Mouse (Mus musculus): ENCODE measurements around the gene Sox6. TPM values are rescaled to one million over a fixed set of nuclear protein-coding genes. Genes with fewer than 3 reads are reported as not detected.
"Not testable (repeated sequence)": the region's sequence is repeated elsewhere in the genome, so short reads cannot be mapped to it uniquely, and the experiment has no call there.

Sox6 gene
- polyA plus RNA-seq (2015; fragmentation: Nextera tagmentation; extraction: Ambion mirVana), result 30.1 and 37.5 TPM in 2 replicates

DNA sequence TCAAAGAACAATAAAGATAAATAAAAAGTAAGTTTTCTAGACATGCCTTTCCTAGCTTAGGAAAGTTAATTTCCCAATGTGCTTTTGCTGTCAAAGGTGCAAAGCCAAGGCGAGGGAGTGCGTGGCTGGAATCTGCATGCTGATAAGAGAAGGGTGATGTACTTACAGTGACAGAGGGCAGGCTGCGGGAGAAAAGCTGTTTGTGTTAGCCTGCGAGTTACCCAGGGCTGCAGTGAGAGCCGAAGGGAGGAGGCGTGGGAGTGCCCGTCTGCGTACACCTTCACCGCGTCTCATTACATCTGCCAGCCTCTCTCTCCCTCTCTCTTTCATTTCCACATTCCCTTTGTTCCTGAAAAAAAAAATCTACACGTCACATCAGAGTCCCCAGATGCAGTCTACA, at the start of gene Sox6:
TSS of gene Sox6 (minus strand) at position 286 of the 400 bp plus-strand sequence.
- Histone ChIP-seq H3K4me1 (ENCODE audit: control insufficient read depth, insufficient read depth, low read length) (peaks cover 10% of the 10 kb centered on the region; the same call in 1 of the 2 replicates), H3K4me2 (ENCODE audit: low read depth, low read length) (peak within 1 kb of the TSS; percentile 100), H3K9me3 (replicated peaks; ENCODE audit: control insufficient read depth, low read length) (no peaks in the 10 kb centered on the region), H3K4me3 (replicated peaks; ENCODE audit: low read length) (peak within 1 kb of the TSS; percentile 54), H3K36me3 (ENCODE audit: control insufficient read depth, insufficient read depth, low read length) (no peaks in the 10 kb centered on the region), H3K27ac (ENCODE audit: low read length) (no peak within 1 kb of the TSS), H3K9ac (ENCODE audit: low read length) (peak within 1 kb of the TSS; percentile 51), H3K27me3 (ENCODE audit: control insufficient read depth, insufficient read depth, low read length) (peaks cover 34% of the 10 kb centered on the region)
- ATAC-seq (ENCODE audit: insufficient read depth, low FRiP score), result no peak
- 4% methylated on average over 11 of the region's 11 CpGs for WGBS

DNA sequence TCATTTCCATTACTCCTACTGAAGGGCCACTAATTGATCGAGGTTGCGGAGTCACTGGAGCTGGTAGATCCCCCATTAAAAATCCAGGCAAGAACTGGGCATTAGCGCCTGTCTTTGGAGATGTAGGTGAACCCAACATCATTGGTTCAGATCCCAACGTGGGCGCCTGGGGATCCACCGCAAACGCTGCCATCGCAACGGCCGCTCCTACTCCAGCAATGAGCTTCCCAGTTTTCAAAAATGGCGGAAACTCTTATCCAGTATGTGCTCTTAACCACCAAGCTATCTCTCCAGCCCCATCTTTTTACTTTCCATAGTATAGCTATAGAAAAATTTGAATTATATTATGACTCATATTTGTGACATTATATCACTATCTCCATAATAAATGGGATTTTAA, 45.8 kb upstream of the Sox6 start, which contains the start of gene Gm4353:
TSS of gene Gm4353 (minus strand) at position 270 of the 400 bp plus-strand sequence.
- not testable (repeated sequence) for H3K9ac ChIP-seq (ENCODE audit: low read length); H3K27ac ChIP-seq (ENCODE audit: low read length); H3K4me2 ChIP-seq (ENCODE audit: low read depth, low read length); H3K36me3 ChIP-seq (ENCODE audit: control insufficient read depth, insufficient read depth, low read length); ATAC-seq (ENCODE audit: insufficient read depth, low FRiP score); H3K4me1 ChIP-seq (ENCODE audit: control insufficient read depth, insufficient read depth, low read length); H3K4me3 ChIP-seq (replicated peaks; ENCODE audit: low read length); H3K27me3 ChIP-seq (ENCODE audit: control insufficient read depth, insufficient read depth, low read length); H3K9me3 ChIP-seq (replicated peaks; ENCODE audit: control insufficient read depth, low read length)
- 96% methylated on average over 11 of the region's 11 CpGs for WGBS

DNA sequence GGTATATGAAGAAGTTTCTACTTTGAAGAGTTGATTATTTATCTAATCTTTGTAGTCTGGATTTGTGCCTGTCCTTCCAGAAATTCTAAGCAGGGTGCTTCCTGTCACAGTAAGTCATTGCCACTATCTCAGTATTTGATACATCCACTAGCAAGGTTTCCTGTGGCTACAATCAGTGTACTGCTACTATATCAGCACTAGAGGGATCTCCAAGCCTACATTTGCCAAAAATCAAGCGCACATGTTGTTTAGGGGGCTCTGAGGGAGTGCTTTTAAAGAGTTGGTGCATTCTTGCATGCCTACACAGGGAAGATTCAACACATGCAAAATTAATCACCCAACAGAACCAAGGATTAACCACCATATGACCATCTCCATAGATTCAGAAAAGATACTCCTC, 22.1 kb upstream of the Sox6 start:
- H3K4me2 ChIP-seq (ENCODE audit: low read depth, low read length), result no peak overlapping the region
- H3K27ac ChIP-seq (ENCODE audit: low read length), result no peak overlapping the region
- H3K27me3 ChIP-seq (ENCODE audit: control insufficient read depth, insufficient read depth, low read length), result no peaks in the 10 kb centered on the region
- H3K4me1 ChIP-seq (ENCODE audit: control insufficient read depth, insufficient read depth, low read length), result no peaks in the 10 kb centered on the region
- no peak for ATAC-seq (ENCODE audit: insufficient read depth, low FRiP score)
- no peak overlapping the region for H3K4me3 ChIP-seq (replicated peaks; ENCODE audit: low read length)
- no peaks in the 10 kb centered on the region for H3K36me3 ChIP-seq (ENCODE audit: control insufficient read depth, insufficient read depth, low read length)
- WGBS, result 53% methylated on average over 1 of the region's 1 CpGs
- H3K9ac ChIP-seq (ENCODE audit: low read length), result no peak overlapping the region
- H3K9me3 ChIP-seq (replicated peaks; ENCODE audit: control insufficient read depth, low read length), result no peaks in the 10 kb centered on the region

DNA sequence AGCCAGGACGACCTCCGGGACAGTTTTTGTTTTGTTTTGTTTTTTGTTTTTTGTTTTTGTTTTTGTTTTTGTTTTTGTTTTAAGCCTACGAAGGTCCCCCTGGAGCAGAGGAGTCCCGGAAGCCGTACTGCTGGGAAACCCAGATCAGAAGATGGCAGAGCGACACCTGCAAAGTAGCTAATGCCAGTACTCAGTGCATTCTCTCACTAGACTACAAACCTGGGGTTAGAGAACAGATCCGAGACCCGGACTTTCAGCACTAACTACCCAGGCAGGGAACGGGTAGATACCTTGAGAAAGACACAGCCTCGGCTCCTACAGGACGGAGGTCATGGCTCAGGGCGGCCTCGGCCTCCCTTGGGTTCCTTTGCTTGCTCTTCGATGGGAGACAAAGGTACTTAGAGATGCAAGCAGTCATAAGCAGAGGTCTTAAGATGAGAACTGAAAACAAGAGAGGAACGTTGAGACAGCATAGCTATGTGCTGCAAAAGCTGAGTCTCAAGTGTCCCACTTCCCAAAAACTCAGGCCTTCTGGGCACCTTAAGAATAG, 1.9 kb upstream of the Sox6 start:
- peak overlapping the region; percentile 54 for H3K4me3 ChIP-seq (replicated peaks; ENCODE audit: low read length)
- H3K9me3 ChIP-seq (replicated peaks; ENCODE audit: control insufficient read depth, low read length), result no peaks in the 10 kb centered on the region
- H3K27me3 ChIP-seq (ENCODE audit: control insufficient read depth, insufficient read depth, low read length), result peaks cover 22% of the 10 kb centered on the region
- peak overlapping the region; percentile 100 for H3K4me2 ChIP-seq (ENCODE audit: low read depth, low read length)
- no peak for ATAC-seq (ENCODE audit: insufficient read depth, low FRiP score)
- H3K36me3 ChIP-seq (ENCODE audit: control insufficient read depth, insufficient read depth, low read length), result no peaks in the 10 kb centered on the region
- peaks cover 7% of the 10 kb centered on the region; the same call in 1 of the 2 replicates for H3K4me1 ChIP-seq (ENCODE audit: control insufficient read depth, insufficient read depth, low read length)
- WGBS, result 26% methylated on average over 15 of the region's 15 CpGs
- no peak overlapping the region for H3K27ac ChIP-seq (ENCODE audit: low read length)
- peak overlapping the region; percentile 51; the same call in 1 of the 2 replicates for H3K9ac ChIP-seq (ENCODE audit: low read length)

DNA sequence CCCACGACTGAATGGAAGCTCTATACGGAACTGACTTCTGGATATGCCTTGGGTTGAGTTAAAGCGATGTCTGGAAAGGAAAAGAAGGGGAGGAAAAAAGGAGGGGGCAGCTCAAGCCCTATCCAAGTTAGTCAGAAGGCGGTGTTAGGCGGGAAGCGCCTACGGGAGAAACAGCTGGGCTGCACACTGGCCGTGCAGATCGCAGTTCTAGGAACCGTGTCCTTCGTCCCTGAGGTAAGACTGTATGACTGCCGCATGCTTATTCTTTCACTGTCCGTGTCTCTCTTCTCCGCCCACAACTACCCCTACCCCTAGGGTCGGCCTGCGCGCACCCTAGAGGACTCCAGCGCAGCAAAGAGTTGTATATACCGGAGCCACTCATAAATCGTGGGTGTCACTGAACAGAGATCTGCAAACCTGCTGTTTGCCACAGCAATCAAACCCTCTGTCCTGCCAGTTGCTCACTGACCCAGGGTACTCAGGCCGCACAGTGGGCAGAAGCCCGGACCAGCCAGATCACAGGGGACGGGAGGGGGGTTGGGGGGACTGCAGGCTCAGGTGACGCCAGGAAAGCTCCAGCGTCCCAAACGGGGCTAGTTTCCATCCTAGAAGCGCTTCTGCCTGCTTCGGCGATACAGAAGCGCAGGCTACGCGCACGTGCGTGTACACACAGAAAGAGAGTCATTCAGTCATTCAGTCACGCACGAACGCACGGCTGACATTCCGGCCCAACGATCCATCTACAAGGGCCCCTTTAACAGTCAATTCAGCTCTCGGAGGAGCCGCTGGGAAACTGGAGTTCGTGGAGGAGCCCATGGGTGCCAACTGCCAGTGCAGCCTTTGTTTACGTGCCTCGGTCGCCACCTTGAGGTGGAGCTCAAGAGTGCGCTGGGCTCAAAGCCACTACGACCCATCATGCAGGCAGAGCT, 1.2 kb upstream of the Sox6 start:
- WGBS, result under 1% methylated on average over 48 of the region's 48 CpGs
- H3K4me3 ChIP-seq (replicated peaks; ENCODE audit: low read length), result peak overlapping the region; percentile 54
- peak overlapping the region; percentile 51 for H3K9ac ChIP-seq (ENCODE audit: low read length)
- no peaks in the 10 kb centered on the region for H3K9me3 ChIP-seq (replicated peaks; ENCODE audit: control insufficient read depth, low read length)
- no peaks in the 10 kb centered on the region for H3K36me3 ChIP-seq (ENCODE audit: control insufficient read depth, insufficient read depth, low read length)
- H3K4me2 ChIP-seq (ENCODE audit: low read depth, low read length), result peak overlapping the region; percentile 100
- H3K4me1 ChIP-seq (ENCODE audit: control insufficient read depth, insufficient read depth, low read length), result peaks cover 7% of the 10 kb centered on the region; the same call in 1 of the 2 replicates
- ATAC-seq (ENCODE audit: insufficient read depth, low FRiP score), result peak; percentile 81
- H3K27ac ChIP-seq (ENCODE audit: low read length), result no peak overlapping the region
- H3K27me3 ChIP-seq (ENCODE audit: control insufficient read depth, insufficient read depth, low read length), result peaks cover 29% of the 10 kb centered on the region

DNA sequence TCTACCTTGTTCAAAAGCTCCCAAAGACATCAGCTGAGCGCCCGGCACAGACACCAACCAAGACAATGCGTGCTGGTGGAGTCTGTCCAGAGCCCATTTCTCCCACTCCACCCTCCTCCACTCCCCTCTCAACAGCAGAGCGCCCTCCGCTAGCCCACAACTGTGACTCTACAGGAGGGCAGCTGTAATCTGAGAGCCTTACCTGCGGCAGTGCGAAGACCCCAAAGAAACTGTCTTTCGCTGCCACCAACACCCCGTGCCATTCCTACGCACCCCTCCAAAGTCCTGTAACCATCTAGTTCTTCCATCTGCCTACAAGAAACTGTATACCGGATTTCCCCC, 571 bp upstream of the Sox6 start, which contains the start of gene 1110004F10Rik:
TSS of gene 1110004F10Rik (plus strand) at position 202 of the 342 bp plus-strand sequence.
- 2% methylated on average over 11 of the region's 11 CpGs for WGBS
- Histone ChIP-seq H3K9me3 (replicated peaks; ENCODE audit: control insufficient read depth, low read length) (no peaks in the 10 kb centered on the region), H3K27ac (ENCODE audit: low read length) (no peak within 1 kb of the TSS), H3K4me3 (replicated peaks; ENCODE audit: low read length) (peak within 1 kb of the TSS; percentile 54), H3K4me1 (ENCODE audit: control insufficient read depth, insufficient read depth, low read length) (peaks cover 10% of the 10 kb centered on the region; the same call in 1 of the 2 replicates), H3K36me3 (ENCODE audit: control insufficient read depth, insufficient read depth, low read length) (no peaks in the 10 kb centered on the region), H3K27me3 (ENCODE audit: control insufficient read depth, insufficient read depth, low read length) (peaks cover 33% of the 10 kb centered on the region), H3K4me2 (ENCODE audit: low read depth, low read length) (peak within 1 kb of the TSS; percentile 100), H3K9ac (ENCODE audit: low read length) (peak within 1 kb of the TSS; percentile 51)
- peak; percentile 18; the same call in 1 of the 2 replicates for ATAC-seq (ENCODE audit: insufficient read depth, low FRiP score)

DNA sequence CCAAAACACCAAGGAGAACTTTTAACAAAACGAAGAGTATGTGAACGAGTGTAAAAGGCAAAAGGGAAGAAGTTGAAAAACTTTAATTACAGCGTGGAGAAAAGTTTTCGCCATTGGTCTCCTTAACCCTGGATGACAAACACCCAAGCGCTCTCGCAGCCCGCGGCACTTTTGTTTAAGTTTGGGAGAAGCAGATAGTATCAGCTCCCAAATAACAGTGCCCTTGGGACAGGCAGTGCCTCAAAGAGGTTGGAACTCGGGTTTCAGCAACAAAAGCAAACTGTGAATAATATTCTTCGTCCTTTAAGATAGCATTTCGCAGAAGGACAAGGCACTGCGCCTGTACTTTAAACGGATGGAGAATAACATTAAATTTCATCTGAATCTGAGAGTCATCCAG, 572 bp downstream of the Sox6 start:
- no peaks in the 10 kb centered on the region for H3K36me3 ChIP-seq (ENCODE audit: control insufficient read depth, insufficient read depth, low read length)
- ATAC-seq (ENCODE audit: insufficient read depth, low FRiP score), result no peak
- H3K4me3 ChIP-seq (replicated peaks; ENCODE audit: low read length), result peak overlapping the region; percentile 54
- H3K9ac ChIP-seq (ENCODE audit: low read length), result no peak overlapping the region
- H3K9me3 ChIP-seq (replicated peaks; ENCODE audit: control insufficient read depth, low read length), result no peaks in the 10 kb centered on the region
- 5% methylated on average over 13 of the region's 13 CpGs for WGBS
- H3K27ac ChIP-seq (ENCODE audit: low read length), result no peak overlapping the region
- H3K4me2 ChIP-seq (ENCODE audit: low read depth, low read length), result peak overlapping the region; percentile 100
- H3K4me1 ChIP-seq (ENCODE audit: control insufficient read depth, insufficient read depth, low read length), result peaks cover 10% of the 10 kb centered on the region; the same call in 1 of the 2 replicates
- peaks cover 34% of the 10 kb centered on the region for H3K27me3 ChIP-seq (ENCODE audit: control insufficient read depth, insufficient read depth, low read length)

DNA sequence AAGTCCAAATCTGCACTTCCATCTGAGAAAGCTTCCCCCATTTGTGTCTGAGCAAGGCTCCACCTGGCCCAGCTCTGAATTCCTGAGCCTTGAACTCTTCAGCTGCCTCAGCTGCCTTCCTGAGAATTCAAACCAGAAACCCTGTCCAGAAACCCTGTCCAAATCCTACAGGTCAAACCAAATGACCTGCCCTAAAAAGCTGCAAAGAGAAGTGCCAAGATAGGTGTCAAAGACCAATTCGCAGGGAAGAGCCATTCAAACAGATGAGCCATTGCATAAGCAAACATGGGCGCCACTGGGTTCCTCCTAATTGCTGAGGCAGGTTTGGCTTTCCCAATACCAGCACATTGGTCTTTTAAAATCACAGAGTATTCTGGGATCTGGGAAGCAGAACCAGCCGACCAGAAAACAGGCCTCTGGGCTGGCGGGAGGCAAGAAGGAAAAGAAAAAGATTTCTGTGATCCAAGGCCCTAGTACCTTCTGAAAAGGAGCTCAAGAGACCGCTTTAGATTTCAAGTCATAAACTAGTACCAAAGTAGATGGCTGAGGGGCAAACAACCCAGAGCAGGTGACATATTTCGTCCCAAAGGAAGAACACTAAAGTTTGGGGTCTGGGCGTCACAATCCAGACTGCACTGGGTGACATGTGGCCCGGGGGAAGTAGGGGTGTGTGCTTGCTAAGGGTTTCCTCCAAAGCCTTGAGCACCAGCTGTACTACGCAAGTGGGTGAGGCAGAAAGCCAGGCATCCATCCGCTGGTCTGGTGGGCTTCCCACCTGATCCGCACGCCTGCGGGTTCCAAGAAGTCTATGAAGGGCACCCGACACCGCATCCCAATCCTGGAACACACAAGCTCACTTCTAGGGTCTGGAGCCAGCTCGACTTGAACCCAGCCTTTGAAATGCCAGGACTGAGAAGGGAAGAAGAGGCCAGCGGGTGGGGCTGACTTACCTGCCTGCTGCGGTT, 1.7 kb downstream of the Sox6 start:
- no peaks in the 10 kb centered on the region for H3K36me3 ChIP-seq (ENCODE audit: control insufficient read depth, insufficient read depth, low read length)
- H3K27me3 ChIP-seq (ENCODE audit: control insufficient read depth, insufficient read depth, low read length), result peaks cover 34% of the 10 kb centered on the region
- no peak for ATAC-seq (ENCODE audit: insufficient read depth, low FRiP score)
- no peaks in the 10 kb centered on the region for H3K9me3 ChIP-seq (replicated peaks; ENCODE audit: control insufficient read depth, low read length)
- peaks cover 10% of the 10 kb centered on the region; the same call in 1 of the 2 replicates for H3K4me1 ChIP-seq (ENCODE audit: control insufficient read depth, insufficient read depth, low read length)
- WGBS, result 48% methylated on average over 18 of the region's 18 CpGs
- no peak overlapping the region for H3K9ac ChIP-seq (ENCODE audit: low read length)
- H3K27ac ChIP-seq (ENCODE audit: low read length), result no peak overlapping the region
- H3K4me2 ChIP-seq (ENCODE audit: low read depth, low read length), result 0 out of 2 replicates have a peak overlapping the region, but pooled peaks have one; percentile 4
- no peak overlapping the region; the same call in 1 of the 2 replicates for H3K4me3 ChIP-seq (replicated peaks; ENCODE audit: low read length)

All from stomach, embryonic 16.5 days (tissue).